Mouse (Mus musculus) ES-CJ7 (cell line): ENCODE results near the gene Morc2b.
A peak's percentile ranks its signal among the peaks of the same experiment; 100 is the strongest.
"Not testable (repeated sequence)": the region's sequence is repeated elsewhere in the genome, so short reads cannot be mapped to it uniquely, and the experiment has no call there.

Experiments
- DNase-seq: peaks from one replicate; pipeline ENCODE4 v3.0.0; 2011; ENCODE audit warnings: low read depth, low spot score

The Morc2b gene

GRCm38 (mm10) chr17:33139261-33139820 lies at the start of gene Morc2b:
Gene Morc2b, minus strand, starts transcription at chr17:33139683.
- DNase-seq: peak; percentile 76

- DNase-seq: not testable (repeated sequence)
Measured at GRCm38 (mm10) chr17:33168147-33168546, 28.7 kb upstream of the Morc2b start, which contains the start of gene Olfr55. Gene Olfr55, plus strand, starts transcription at chr17:33168447.

GRCm38 (mm10) chr17:33126257-33126656 lies 13.2 kb downstream of the Morc2b start:
- DNase-seq: no peak

GRCm38 (mm10) chr17:33124546-33124945 lies 14.9 kb downstream of the Morc2b start:
- no peak for DNase-seq

GRCm38 (mm10) chr17:33097396-33097795 lies 42.1 kb downstream of the Morc2b start:
- DNase-seq: no peak

GRCm38 (mm10) chr17:33092391-33093193 lies 46.9 kb downstream of the Morc2b start:
- DNase-seq: peak; percentile 80

- DNase-seq: no peak
Measured at GRCm38 (mm10) chr17:33091630-33092029, 47.9 kb downstream of the Morc2b start.

- peak; percentile 87 for DNase-seq
Measured at GRCm38 (mm10) chr17:33089220-33089949, 50.1 kb downstream of the Morc2b start, which contains the start of gene Zfp563. Gene Zfp563, plus strand, starts transcription at chr17:33089310.

GRCm38 (mm10) chr17:33067958-33068357 lies 71.5 kb downstream of the Morc2b start, which contains the start of gene 4921501E09Rik:
Gene 4921501E09Rik, minus strand, starts transcription at chr17:33068058.
- DNase-seq: no peak
